Mouse (Mus musculus) left cerebral cortex, postnatal 25 days (tissue): ENCODE measurements around the gene L3mbtl1. TPM values are rescaled to one million over a fixed set of nuclear protein-coding genes. Genes with fewer than 3 reads are reported as not detected.
"Not testable (repeated sequence)": the region's sequence is repeated elsewhere in the genome, so short reads cannot be mapped to it uniquely, and the experiment has no call there.

ENCODE experiments used
- DNase-seq, 2 experiments: peaks; one replicate each; pipeline ENCODE4 v3.0.0; 2022; ENCODE audit warnings: low spot score in 2 of 2, mixed read lengths in 1 of 2
- intact Hi-C: fragments of 180-260 bp; cut with DNase I; formaldehyde crosslinking; loops from one replicate; pipeline ENCODE4 v1.15.1; 2025
- total RNA-seq, 2 experiments: library from RNA; stranded (reverse); gene quantifications; 2 replicates each; pipeline ENCODE4 v1.2.3; 2021

The L3mbtl1 gene
- 10 to 100 TPM; 19.1 to 23.6 TPM for total RNA-seq

DNA sequence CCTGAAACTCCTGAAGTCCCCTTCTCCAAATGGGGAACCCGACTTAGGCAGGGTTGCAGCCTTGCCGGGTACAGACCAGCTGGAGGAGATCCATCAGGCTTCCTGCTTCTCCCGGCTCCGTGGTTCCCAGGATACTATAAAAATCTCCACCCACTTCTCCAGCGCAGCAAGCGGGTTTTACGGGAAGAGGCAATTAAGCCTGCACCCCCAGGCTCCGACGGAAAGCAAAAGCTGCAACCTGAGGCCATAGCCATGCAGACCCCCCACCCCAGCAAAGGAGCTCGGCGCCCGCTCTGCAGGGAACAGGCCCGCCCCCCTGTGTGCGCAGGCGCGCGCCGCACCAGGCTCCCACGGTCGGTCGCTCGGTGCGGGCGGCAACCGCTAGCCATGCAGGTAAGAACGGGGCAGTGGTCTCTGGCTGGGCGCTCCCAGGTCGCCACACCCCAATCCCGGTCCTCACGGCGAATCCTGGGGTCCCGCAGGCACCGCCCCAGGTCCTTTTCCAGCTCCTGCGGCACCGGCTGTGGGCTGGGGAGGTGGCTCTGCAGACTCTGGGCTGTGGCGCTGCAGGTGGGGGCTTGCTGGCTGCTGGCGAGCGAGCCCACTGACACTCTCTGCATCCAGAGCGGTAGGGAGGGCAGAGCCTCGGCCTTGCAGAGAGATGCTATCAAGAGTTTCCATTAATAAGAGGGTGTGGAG is at the start of gene L3mbtl1:
Gene L3mbtl1 (plus strand): TSS at position 325 of the 699 bp plus-strand sequence.
- intact Hi-C loops: no loop called here
- peak; percentile 71 to 78 for DNase-seq

DNA sequence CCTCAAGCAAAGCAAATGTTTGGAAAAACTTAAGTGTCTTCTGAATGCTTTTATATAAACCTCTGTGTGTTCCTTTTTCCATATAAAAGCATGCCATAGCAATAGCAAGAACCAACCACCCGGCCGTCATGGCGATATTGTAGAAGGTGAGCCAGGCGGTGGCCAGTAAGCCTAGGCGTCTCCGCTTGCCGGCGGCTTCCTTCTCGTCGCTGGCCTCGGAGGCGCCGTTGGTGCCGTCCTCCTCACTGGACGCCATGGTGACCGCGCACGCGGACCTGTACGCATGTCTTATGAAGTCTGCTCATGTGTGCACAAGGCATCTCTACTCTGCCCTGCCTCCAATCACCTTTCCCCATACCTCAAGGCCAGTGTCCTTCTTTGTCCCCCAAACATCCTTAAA is 44.0 kb upstream of the L3mbtl1 start:
- intact Hi-C loops, DNase-seq: not testable (repeated sequence)

GRCm38 (mm10) chr2:162899880-162900589 is 43.2 kb upstream of the L3mbtl1 start:
- no peak for DNase-seq
- intact Hi-C loops: no loop called here

DNA sequence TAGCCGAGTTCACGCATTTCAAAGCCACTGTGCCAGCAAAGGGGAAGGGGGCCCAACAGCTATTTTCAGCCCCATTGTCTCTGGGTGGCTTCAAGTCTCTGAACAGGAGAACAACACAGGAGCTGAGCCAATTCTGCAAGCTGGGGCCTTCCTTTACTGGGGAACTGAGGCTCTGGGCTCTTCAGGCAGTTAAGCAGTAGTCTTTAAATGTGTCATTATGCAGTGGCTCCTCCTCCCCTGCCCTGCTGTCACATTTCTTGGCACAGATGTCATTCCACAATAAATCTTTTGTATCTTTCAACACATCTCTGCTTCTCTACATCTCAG is 42.7 kb upstream of the L3mbtl1 start:
- intact Hi-C loops: no loop called here
- no peak for DNase-seq

DNA sequence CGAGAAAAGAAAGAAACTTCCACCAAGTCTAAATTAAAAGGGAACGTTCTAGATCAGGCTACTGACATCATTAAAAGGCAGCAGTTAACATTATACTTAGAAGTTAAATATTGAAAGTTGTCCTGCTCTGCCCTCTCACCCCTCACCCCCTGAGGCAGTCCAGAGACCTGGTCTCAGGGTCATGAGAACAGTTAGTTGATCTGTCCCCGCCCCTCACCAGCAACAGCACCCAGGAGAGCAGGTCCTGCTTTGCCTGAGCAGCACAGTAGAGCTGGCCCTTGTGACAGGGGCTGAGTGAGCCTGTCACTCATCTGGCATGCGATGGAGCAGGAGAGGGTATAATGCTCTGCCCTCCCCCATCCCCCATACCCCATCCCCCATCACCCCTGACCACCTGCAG is 37.4 kb upstream of the L3mbtl1 start:
- intact Hi-C loops: no loop called here
- no peak for DNase-seq

- DNase-seq: no peak
- intact Hi-C loops: no loop called here
Measured at GRCm38 (mm10) chr2:162908052-162908491, 35.2 kb upstream of the L3mbtl1 start.

DNA sequence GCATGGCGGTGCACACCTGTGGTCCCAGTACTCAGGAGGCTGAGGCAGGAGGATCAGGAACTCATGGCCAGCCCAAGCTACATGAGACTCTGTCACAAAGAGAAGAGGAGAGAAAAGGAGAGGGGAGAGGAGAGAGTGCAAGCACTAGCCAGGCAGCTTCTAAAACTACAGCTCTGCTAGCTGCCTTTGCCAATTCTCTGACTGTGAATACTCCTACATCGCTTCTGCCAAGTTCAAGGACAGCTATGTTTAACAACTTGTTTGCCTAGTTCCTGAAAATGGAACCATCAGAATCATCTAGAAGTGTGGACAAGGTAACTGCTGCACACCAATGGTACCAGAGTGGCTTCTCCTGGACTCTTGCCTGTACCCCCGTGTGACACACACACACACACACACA is 29.2 kb upstream of the L3mbtl1 start:
- DNase-seq: peak in 1 of 2 experiments; percentile 70
- intact Hi-C loops: loop anchor here (2.0 to 10.0 kb wide), 3 partner anchors 99 to 1449 kb away; partner anchors contain the start of gene Ptprt

DNA sequence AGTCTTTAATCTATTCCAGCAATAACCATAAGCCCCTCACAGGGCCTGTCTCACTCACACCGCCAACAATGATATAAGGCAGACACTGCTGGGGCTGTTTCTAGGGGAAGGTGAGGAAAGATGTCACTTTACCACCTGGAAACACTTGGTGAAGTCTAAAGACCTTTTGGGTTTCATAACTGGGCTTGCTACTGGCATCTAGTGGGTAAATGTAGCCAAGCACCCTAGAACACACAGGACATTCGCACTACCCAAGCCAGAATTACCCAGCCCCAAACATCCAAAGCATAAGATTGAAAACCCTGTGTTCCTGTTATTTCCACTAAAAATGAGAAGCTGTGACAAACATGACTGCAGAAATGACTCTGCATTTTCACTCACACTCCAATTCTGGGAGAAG is 28.8 kb upstream of the L3mbtl1 start:
- intact Hi-C loops: loop anchor here (2.0 to 10.0 kb wide), 3 partner anchors 100 to 1450 kb away; partner anchors contain the start of gene Ptprt
- peak; percentile 36 to 69 for DNase-seq

DNA sequence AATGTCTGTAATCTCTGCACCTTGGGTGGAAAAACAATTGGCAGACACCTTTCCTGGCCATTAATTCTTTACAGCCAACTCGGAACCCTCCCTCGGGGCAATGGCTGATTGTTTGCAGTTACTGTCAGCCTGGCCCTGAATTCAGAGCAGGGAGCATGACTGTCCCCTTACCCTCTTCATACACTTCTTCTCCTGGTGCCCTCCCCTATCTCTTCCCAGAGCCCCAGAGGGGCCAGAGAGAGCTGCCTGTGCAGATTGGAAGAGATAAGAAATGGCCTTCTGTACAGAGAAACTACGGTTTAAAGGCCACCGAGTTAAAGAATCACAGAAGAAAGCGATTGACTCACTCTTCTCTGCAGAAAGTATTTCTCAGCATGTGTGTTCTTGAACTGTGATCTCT is 23.3 kb upstream of the L3mbtl1 start:
- intact Hi-C loops: loop anchor here (5.0 to 10.0 kb wide), 3 partner anchors 412 to 1455 kb away; no protein-coding TSS in a partner anchor
- DNase-seq: no peak

DNA sequence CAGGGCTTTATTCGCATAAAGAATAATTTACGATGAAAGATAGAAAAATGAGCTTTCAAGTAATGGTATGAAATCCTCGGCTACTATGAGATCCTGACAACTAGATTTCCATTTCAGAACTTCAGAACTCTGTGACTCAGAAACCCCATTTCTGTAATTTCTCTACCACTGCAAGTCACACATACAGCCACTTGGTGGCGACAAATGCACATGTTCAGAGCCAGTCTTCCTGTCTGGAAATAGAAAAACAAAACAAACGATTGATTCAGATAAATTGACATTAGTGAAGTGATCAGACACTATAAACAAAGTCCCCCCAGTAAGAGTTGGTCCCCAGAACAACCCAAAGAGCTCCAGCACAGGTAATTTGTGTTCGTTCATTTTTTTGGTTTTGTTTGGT is 21.1 kb upstream of the L3mbtl1 start:
- intact Hi-C loops: loop anchor here (5.0 kb wide), 2 partner anchors 410 to 480 kb away; no protein-coding TSS in a partner anchor
- peak; percentile 65 to 74 for DNase-seq

DNA sequence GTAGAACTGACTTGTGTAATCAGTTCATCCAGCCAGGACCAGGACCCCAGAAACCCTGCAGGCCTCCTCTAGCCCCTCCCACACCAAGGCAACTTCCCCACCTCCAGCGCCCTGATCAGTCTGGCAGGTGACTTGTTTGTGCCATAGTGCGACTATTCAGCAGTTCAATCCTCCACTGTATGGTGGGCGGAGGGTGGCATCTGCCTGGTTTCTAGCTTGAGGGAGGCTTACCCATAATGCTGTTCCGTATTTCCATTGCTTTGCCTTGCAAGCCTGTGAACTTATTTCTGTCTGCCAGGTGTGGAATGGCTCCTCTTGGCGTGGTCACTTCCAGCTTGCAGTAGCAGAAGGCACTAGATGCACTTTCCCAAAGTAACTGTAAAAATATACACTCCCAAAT is 20.4 kb upstream of the L3mbtl1 start:
- intact Hi-C loops: loop anchor here (5.0 kb wide), 2 partner anchors 409 to 479 kb away; no protein-coding TSS in a partner anchor
- DNase-seq: peak; percentile 34 to 69

GRCm38 (mm10) chr2:162924126-162924525 is 19.1 kb upstream of the L3mbtl1 start:
- intact Hi-C loops: loop anchor here (5.0 kb wide), 2 partner anchors 408 to 478 kb away; no protein-coding TSS in a partner anchor
- no peak for DNase-seq

GRCm38 (mm10) chr2:162927918-162928585 is 15.2 kb upstream of the L3mbtl1 start:
- DNase-seq: no peak
- intact Hi-C loops: no loop called here

DNA sequence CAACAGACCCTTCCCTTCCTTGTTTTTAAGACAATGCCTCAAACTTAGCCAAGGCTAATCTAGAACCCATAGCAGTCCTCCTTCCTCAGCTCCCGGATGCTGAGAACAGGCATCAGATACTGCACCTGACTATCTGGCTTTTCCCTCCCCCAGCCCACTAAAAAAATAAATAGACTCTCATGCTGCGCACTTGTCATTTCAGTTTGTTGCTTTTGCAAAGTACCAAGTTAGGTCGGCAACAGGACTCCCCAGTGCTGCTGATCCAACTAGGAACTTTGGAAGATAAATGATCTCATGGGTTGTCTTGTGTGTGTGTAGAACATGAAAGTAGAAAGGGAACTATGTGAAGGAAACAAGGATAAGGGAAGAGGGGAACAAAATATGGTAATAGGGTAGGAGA is 13.6 kb upstream of the L3mbtl1 start:
- intact Hi-C loops: loop anchor here (5.0 kb wide), 1 partner anchor 88 kb away; the partner anchor contains the start of gene Ift52
- DNase-seq: no peak

GRCm38 (mm10) chr2:162930516-162931122 is 12.7 kb upstream of the L3mbtl1 start:
- no peak for DNase-seq
- intact Hi-C loops: loop anchor here (1.0 to 5.0 kb wide), 2 partner anchors 87 to 489 kb away; partner anchors contain the start of gene Ift52

DNA sequence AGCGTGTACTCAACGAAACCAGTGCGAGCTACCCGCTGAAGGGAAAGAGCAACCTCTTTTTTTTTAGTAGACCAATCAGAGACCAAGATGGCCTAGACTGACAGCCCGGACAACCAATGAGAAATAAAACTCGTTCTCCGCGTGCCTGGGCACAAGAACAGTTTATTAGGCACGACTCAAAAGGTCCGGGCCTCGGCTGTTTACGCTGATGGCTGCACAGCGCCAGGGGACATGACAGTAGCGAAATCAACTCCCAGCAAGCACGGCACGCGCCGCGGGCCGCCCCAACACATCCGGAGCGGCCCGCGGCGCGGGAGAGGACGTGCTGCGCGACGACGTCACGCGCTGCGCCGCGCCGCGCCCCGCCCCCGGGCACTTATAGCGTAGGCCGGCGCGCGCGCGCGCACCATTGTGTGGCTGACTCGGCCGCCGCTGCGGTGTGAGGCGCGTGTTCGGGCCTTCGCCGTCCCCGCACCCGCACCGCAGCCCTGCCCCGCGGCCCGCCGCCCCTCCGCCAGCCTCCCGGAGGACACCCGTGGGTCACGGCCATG is 12.1 kb upstream of the L3mbtl1 start, which contains the start of gene Srsf6:
Gene Srsf6 (plus strand): TSS at position 406 of the 551 bp plus-strand sequence.
- intact Hi-C loops: loop anchor here (1.0 to 5.0 kb wide), 2 partner anchors 86 to 488 kb away; partner anchors contain the start of gene Ift52
- peak; percentile 92 to 94 for DNase-seq

DNA sequence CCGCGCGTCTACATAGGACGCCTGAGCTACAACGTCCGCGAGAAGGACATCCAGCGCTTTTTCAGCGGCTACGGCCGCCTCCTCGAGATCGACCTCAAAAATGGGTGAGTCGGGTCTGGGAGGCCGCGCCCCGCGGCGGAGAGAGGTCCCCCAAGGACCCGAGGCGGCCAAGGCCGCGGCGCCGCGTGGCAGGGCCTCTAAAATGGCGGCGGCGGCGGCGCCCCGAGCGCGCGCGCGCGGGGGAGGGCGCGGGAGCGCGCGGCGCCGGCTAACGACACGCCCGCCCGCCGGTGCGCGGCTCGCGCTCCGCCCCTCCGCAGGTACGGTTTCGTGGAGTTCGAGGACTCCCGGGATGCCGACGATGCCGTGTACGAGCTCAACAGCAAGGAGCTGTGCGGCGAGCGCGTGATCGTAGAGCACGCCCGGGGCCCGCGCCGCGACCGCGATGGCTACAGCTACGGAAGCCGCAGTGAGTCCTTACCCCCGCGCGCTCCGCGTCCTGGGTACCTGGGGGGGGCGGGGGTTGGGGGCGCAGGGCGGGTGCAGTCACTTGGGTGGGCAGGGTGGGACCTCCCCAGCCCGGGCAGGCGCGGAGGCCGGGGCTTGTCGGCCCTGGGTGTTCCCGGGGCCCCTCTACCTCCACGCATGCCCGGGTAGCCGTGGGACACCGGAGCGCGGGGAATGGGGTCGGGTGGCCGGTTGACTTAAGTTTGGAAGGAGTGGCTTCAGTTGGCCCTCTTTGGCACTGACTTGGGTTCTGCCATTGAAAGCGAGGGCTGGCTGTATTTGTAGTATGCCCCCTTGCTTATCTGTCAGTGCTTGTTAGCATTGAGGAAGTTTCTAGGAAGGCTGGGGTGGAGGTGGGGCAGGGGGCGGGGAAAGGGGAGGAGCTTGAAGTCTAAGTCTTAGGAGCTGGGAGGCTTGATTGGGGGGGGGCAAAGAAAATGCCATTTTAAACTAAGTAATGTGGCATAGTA is 11.3 kb upstream of the L3mbtl1 start:
- DNase-seq: peak; percentile 54 to 72
- intact Hi-C loops: loop anchor here (1.0 to 5.0 kb wide), 2 partner anchors 85 to 487 kb away; partner anchors contain the start of gene Ift52

DNA sequence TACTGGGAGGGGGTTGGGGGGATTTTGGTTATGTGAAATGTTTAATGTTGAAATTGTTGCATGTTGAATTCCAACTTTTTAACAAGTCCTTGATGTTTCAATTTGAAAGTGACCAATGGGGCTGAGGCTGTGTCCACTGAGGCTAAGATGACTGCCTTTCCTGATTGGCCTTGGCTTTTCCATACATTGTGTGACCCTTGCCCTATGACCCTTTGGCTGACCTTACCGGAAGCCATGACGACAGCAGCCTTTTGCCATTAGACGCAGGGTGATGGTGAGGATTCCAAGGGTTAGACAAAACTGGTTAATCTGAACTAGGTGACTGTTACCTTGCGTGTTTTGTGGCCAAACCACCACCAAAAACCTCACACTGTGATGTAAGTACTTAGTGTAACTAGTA is 10.6 kb upstream of the L3mbtl1 start:
- no peak for DNase-seq
- intact Hi-C loops: loop anchor here (5.0 kb wide), 1 partner anchor 85 kb away; the partner anchor contains the start of gene Ift52
